Mouse (Mus musculus): ENCODE measurements around the gene Utrn. TPM values are rescaled to one million over a fixed set of nuclear protein-coding genes. Genes with fewer than 3 reads are reported as not detected.

The Utrn gene
- total RNA-seq, 2 experiments from 2014 or later = 36.1 to 50.0 TPM

DNA sequence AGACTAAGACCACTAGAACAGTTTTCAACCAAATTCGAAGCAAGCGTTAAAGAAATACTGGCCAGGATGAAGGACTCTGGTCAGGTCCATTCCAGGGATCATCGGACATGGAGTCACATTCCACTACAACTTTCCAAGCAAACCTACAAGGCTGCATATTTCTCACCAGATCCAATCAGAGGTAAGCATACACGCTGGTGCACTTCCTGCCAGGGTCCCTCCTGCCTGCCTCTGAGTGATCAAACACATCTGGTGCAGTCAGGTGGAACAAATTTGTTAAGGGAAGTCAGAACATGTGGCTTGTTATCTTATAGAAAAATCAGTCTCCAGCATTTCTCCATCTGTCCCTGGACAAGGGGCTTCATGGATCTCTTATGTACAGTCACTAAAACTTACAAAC lies 167.0 kb downstream of the Utrn start:
- no peak for ATAC-seq (ENCODE audit: poor library complexity, severe bottlenecking)

DNA sequence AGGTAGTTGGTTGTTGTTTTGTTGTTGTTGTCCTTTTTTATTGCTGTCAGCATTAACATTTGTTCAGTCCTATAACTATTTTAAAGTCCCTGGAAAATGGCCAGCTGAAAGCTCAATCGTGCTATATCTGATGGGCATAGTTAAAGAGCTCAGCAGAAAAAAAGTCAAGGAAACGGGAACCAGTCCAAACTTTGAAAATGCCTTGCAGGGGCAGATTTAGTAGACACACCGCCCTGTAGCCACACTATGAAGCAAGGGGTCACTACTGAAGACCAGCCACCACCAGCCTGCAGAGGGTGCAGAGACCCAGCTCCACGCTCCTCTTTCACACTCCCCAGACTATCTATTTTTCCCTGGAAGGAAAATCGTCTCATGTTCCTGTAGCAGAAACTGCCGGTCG lies 167.5 kb downstream of the Utrn start:
- no peak for ATAC-seq (ENCODE audit: poor library complexity, severe bottlenecking)

DNA sequence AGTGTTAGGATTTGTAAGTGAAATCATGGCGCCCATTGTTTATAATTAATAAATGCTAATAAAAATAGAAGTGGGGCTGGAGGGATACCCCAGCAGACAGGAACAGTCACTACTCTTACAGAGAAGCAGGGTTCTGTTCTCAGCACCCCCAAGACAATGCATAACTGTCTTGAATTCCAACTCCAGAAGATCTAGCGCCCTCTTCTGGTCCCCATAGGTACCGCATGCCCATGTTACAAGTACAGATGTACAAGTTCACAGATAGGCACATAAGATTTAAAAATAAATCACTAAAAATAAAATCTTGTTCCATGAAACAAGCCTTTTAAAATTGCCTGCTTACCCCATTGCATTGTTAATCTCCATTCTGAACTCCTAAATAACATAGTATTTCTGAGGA lies 168.6 kb downstream of the Utrn start:
- ATAC-seq (ENCODE audit: poor library complexity, severe bottlenecking) = no peak

DNA sequence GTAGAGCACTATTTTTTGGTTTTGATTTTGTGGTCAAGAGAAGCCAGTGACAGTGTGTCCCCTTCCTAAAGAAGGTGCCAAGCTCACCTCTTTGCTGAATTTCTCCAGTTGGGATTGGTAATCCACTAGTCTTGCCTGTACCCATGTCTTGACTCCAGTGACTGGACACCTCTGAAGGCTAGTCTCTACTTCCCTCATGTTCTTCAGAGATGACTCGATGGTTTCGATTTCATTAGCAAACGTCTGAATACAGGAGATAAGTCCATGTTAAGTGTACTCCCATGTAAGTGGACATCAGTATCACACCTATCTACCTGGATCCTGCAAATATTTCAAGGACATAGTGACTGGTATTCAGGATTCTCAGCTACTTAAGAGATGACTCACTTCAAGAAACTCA lies 171.3 kb downstream of the Utrn start:
- no peak for ATAC-seq (ENCODE audit: poor library complexity, severe bottlenecking)

DNA sequence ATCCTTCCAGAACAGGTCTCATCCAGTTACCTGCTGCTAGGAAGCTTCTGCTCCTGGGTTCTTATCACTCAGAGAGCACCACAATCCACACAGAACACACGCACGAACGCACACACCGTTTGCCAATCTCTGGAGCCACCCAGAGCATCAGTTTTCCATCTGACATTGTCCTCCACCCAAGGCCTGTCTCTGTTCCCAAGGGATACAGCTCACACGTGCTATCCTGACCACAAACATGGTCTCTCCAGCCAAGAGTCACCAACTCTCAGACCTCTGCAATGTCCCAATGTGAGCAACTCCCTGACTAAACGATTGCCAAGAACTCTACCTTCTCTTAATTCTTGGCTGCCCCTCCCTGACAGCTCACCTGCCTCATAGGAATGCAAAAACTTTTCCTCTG lies 172.5 kb downstream of the Utrn start:
- ATAC-seq (ENCODE audit: poor library complexity, severe bottlenecking) = no peak

DNA sequence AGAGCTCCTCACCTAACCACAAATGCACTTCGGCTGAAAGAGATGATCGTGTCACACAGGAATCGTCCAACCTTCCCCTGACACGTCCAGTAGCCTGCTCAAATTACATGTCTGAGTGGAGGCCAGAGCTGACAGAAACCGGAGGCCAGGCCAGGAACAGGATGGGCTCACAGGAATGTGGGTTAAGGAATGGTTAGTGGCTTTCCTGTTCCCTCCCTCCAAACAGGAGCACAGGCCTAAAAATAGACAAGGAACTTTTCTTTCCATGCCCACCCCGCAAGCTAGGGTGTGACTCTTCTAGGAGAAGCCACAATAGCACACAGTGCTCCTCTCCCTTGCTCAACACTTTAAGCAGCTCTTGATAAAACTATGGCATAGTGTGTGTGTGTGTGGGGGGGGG lies 174.4 kb downstream of the Utrn start:
- ATAC-seq (ENCODE audit: poor library complexity, severe bottlenecking) = no peak

DNA sequence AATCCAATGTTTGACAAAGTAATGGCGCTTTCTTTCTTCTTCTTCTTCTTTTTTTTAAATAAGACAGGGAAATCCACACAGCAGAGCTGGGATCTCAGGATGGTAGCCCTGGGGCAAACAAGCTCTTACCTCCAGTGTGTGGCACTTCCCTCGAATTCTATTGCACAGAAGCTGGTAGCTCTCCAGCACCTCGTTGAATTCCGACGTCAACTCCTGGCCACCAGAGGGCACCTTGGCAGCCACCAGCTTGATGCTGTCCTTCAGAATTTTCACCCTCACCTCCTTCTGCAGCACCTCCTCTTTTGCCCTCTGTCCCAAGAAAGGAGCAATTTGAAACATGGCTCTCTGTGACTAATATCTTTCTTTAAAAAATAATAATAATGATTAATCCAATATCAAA lies 178.6 kb downstream of the Utrn start:
- ATAC-seq (ENCODE audit: poor library complexity, severe bottlenecking) = peak; percentile 59

DNA sequence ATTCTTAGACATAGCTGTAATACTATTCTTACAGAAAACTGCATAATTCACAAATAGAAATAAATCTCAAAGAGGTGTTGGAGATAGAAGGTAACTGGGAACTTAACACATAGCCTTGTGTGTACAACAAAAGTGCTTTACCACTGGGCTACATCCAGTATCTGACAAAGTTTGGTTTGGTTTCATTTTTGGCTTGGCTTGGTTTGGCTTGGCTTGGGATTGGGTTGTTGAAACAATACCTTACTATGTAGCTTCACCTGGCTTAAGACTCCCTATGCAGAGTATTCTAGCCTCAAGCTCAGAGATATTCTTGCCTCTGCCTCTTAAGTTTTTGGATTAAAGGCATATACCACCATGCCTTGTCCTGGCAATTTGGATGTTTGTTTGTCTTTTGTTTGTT lies 183.5 kb downstream of the Utrn start:
- ATAC-seq (ENCODE audit: poor library complexity, severe bottlenecking) = no peak

DNA sequence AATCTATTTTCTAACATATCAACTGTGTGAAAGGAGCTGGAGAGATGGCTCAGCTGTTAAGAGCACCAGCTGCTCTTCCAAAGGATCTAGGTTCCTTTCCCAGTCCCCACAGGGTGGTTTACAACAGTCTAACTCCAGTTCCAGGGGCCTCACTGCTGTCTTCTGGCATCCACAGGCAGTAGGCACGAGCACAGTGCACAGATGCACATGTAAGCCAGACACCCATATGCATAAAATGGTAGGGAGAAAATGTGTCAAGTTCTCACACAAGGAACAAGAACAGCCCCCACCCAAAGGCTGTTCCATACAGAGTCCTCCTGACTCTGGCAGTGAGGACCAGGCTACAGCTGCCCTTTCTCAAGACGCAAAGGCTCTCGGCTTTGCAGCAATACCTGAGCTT lies 185.1 kb downstream of the Utrn start:
- no peak for ATAC-seq (ENCODE audit: poor library complexity, severe bottlenecking)

DNA sequence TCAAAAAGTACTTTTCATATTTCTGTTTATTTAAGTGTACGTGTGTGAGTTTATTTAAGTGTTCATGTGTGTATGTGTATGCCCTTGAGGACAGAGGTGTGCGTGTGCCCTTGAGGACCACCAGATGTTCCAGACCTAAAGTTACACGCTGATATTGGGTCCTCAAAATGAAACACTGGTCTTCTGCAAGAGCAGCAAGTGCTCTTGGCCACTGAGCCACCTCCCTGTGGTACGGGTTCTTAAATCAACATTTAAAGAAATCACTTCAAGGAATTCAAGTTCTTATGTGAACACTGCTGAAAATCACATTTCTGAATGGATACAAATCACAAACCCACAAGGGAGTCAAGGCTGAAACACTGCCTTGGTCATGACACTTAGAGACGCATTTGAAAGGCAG lies 195.9 kb downstream of the Utrn start:
- ATAC-seq (ENCODE audit: poor library complexity, severe bottlenecking) = no peak

DNA sequence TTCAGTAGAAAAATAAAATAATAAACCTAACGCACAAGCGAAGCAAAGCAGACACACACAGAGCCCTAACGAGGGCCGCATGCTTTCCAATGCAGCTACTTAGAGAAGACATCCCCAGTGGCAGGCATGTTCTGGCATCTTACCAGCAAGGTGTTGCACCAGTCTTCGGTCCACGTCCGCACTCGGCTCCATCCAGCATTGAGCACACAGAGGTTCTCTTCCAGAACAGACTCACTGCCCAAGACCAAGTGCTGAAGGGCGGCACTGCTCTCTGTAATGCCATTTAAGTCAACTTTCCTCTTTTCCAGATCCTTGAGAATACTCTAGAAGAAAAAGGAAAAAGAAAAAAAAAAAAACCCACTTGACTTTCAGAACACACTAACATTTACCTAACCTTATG lies 197.6 kb downstream of the Utrn start:
- ATAC-seq (ENCODE audit: poor library complexity, severe bottlenecking) = no peak

DNA sequence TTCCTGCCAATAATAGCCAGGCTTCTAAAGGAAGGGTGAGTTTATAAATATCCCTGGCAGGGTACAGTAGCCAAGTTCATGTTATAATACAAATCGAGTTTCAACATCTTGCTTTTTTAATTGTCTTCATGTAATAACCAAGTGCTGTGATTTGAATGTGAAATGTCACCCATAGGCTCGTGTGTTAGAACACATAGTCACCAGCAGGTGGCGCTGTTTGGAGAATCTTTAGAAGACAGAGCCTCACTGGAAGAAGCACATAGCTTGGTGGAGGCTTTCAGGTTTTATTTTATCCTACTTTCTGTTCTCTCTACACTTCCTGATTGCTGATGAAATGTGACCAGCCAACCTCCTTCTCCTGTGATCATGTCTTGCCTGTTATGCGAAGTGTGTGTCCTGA lies 207.1 kb downstream of the Utrn start:
- ATAC-seq (ENCODE audit: poor library complexity, severe bottlenecking) = no peak

DNA sequence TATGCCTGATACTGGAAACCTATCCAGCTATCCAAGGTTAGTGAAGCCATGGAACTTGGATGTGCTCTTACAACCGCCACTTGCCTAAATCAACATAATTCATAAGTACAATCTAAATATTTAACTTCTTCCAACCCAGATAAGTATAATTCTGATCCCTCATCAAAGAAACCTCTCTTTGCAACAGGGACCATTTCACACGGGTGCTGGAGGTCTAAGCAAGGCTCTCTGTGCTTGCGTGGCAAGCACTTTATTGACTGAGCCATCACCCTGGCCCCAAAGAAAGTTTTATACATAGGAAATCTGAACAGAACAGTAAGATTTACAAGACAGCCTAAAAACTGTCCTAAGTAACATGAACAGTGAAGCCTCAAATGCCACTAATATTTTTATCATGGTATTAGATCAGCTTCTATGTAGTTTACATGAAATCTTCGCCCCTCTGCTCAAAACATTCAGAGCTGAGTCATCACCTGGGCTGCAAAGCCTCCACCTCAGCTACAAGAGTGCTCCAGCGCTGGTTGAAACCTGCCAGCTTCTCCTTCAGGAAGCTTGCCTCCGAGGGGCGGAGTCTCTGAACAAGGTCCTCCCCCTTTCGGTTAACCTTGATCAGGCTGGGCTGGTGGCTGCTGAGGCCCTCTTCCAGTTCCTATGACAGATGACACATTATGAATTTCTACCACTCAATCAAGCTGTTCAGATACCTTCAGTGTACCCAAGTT lies 211.0 kb downstream of the Utrn start:
- ATAC-seq (ENCODE audit: poor library complexity, severe bottlenecking) = no peak

DNA sequence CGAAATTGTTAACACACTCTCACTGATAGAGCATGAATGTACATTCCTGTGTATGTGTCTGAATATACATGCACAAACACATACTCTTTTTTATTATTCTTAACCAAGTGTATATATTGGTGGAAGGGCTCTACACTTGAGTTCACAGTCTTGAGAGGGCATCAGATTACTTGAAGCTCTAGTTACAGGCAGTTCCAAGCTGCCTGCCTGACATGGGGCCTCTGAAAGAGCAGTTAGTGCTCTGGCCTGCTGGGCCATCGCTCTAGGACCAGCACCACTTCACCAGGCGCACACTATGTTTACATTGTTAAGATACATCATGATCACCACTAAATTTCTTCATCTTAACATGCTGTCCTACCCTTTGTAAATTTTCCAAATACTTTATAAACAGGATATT lies 216.2 kb downstream of the Utrn start:
- ATAC-seq (ENCODE audit: poor library complexity, severe bottlenecking) = no peak

DNA sequence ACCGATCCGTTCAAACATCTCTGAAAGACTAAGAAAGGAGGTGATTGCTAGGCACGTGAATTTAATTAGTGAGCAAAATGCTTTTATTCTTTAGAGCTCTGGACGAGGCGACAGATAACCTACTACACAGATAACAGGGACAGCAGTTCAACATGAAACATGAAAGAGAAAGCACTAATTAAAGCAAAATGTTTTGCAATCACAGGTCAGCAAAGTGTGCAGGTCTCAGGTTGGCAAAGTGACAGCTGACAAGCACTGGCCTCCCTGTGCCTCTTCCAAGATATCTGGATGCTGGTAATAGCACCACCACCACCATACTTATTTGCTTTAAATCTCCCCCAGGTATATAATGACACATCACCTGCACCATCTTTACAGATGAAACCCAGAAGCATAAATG lies 223.0 kb downstream of the Utrn start:
- ATAC-seq (ENCODE audit: poor library complexity, severe bottlenecking) = no peak

DNA sequence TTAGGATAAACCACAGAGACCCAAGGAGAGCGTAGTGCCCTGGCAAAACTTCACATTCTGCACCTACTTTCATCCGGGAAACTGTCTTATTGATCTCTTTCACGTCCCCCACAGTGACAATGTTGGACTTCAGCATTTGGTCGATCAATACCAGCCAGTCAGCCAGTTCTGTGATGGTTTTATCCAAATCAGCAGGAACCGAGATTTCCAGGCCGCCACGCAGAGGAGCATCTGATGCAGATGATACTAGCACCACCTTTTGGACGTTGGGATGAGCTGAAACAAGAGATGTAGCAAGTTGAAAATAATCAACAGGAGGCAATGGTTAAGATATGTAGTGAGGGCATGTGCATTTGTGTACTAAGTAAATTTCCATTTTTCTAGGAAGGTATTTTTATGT lies 225.8 kb downstream of the Utrn start:
- ATAC-seq (ENCODE audit: poor library complexity, severe bottlenecking) = no peak

DNA sequence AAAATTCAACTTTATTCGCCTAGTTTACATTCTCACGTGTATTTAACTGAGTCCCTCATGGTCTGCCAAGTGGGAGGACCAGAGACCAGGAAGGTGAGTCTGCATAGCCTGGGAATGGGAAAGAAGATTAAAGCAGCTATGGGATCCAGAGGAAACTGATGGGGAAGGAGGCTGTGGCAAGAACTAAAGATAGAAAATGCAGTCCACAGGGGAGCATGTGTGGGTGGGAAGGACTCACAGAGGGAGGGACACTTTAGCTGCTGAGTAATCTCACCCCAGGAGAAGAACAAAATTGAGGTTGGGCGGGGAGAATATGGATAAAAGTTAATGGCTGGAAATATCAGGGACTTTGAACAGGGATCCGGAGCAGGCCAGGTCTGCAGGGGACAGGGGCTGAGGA lies 229.5 kb downstream of the Utrn start:
- ATAC-seq (ENCODE audit: poor library complexity, severe bottlenecking) = no peak

DNA sequence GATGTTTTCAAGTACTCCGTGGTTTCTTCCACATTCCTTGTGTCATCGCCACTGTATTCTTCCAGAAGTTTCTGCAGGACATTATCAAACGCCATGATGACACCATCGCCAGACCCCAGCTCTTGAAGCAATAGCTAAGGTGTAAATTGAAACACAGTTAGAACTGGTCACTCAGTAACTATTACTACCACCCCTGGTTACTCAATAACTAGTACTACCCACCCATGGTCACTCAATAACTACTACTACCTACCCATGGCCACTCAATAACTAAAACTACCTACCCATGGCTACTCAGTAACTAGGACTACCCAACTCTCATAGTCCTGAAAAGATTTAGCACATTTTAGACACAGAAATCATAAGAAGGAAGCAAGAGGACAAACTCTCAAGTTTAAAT lies 235.2 kb downstream of the Utrn start:
- no peak for ATAC-seq (ENCODE audit: poor library complexity, severe bottlenecking)

DNA sequence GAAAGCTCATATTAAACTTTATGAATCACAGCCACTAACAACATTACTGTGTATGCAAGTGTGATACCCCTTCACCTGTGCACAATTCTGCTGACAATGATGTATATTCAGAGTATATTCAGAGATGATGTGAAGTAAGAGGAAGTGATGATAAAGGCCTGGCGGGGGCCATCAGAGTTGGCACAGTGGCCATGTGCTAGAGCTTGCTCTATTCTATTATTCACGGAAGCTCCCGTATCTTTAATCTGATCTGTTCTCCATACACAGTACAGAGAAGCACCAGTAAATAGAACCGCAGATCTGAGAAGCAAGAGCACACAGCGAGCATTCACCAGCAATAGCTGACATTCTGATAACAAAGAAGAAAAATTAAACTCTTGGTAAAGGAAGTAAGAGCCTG lies 238.2 kb downstream of the Utrn start:
- ATAC-seq (ENCODE audit: poor library complexity, severe bottlenecking) = no peak

DNA sequence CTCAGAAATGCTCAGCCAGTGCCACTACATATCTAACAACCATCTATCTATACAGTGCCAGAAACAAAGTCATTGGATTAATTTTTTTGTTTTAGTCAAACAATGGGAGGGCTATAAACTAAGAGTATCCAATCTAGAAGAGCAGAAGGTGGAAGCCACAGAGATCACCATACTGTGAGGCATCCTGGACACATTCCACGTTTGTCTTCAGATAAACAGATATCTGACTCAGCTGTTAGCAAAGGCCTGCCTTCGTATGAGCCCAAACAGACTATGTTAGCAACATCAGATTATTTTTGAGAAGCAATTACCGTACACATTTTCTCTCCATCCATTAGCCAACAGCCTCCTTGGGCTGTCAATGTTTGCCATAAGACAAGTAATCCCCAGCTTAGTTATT lies 250.8 kb downstream of the Utrn start:
- ATAC-seq (ENCODE audit: poor library complexity, severe bottlenecking) = no peak

DNA sequence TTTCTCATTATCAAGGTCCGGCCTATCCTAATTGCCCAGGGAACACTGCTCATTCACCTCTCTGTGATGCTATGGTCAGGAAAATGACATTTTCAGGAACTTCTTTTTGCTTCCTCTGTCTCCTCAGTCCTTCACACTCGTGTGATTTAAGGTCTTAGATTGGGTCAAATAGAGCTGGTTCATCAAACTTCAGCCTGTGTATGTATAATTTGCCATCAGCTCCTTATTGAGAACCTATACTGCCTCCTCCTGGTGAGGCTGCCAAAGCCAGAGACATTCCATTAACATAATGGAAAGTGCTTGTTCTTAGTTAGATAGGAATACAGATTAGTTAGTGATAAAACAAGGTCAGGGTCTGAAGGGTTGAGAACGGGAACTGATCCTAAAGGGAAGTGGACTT lies 253.4 kb downstream of the Utrn start:
- no peak for ATAC-seq (ENCODE audit: poor library complexity, severe bottlenecking)

DNA sequence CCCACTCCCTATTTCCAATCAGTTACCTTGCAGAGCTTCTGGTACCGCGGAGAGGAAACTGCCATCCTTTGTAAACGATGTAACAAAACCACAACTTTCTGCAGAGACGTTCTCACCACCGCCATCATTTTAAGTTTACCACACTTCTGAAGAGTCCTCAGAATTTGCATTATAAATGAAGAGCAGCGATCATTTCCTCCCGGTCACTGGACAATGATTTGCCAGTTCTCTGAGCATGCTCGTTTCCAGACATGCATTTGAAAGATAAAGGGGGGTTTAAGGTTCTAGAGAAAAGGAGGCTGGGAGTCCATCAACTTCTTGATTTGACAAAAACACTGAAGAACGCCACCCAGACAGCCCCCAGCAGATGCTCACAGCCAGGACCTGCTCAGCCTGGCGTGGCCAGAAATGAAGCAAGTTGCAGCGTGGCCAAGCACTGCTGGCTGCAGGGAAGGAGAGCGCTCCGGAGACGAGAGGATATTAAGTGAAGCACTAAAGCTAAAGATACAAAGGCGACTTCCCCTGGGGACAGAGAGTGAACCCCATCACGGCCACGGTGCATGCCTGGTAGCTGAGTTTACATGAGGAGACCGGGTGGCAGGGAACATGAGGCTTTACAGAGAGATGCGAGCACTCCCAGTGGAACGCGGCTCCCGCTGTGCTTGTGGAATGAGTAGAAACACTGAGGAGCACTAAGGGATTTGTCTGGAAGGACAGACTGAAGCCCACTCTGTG lies 254.5 kb downstream of the Utrn start:
- no peak for ATAC-seq (ENCODE audit: poor library complexity, severe bottlenecking)

All from megakaryocyte, adult 5-6 weeks (primary cell).